Mouse (Mus musculus) brain, embryonic 14.5 days (tissue): ENCODE results near the gene Capn5. TPM values are rescaled to one million over a fixed set of nuclear protein-coding genes. Genes with fewer than 3 reads are reported as not detected.

ENCODE experiments used
- DNase-seq: peaks from one replicate; pipeline ENCODE4 v3.0.0-alpha.2; 2011; ENCODE audit warnings: low read depth
- CTCF ChIP-seq: fragments of 200-500 bp; IDR thresholded peaks from 2 replicates; pipeline ENCODE4 v1.5.1; 2012; ENCODE audit warnings: inconsistent platforms, mild to moderate bottlenecking, moderate library complexity, borderline replicate concordance; ENCODE audit not compliant: insufficient read depth, insufficient read length; ENCODE audit errors: extremely low read depth
- POLR2A ChIP-seq: fragments of 200-500 bp; IDR thresholded peaks from 2 replicates; pipeline ENCODE4 v1.6.1; 2012; ENCODE audit warnings: mild to moderate bottlenecking, inconsistent platforms, borderline replicate concordance; ENCODE audit not compliant: poor library complexity, insufficient read depth, insufficient read length, severe bottlenecking; ENCODE audit errors: extremely low read depth
- polyA plus RNA-seq: library from polyadenylated mRNA; depleted of rRNA; stranded (reverse); fragments of >200 nt; gene quantifications from 2 replicates; pipeline ENCODE4 v1.2.3, GENCODE M21; 2012

Capn5 gene
- polyA plus RNA-seq, 1 experiment: 25.7 TPM

DNA sequence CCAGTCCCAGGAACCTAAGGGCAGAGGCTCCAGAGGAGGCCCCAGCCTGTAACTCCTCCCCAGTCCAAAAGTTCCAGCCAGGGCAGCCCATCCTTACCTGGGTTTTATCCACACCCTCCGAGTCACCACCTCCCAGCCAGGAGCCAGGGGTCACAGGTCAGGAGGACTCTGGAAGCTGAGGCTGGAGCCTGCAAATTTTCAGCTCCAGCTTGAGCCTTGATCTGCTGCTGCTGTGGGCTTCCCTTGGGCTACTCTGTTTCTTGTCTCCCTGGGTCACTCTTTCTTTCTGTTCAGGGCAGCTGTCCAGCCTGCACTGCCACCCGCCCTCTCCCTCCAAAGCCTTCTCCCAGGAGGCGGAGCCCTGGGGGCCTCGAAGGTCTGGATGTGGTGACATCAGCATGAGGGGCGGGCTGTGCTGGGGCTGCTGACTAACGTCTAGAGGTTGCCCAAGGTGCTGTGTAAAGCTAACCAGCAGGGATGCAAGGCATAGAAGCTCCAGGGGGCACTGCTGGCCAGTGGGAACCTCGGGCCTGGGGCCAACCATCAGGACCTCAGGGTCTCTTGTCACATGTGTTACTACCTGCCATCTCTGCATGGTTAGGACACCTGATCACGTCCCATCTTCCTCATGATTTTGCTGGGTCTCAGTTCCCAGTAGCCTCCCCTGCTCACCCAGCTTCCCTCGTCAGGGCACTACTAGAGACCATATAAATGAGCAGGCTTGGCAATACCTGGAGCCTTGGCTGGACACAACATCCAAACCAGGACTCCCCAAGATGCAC, 58.7 kb downstream of the Capn5 start, which contains the start of gene Myo7a:
Myo7a (minus strand) TSS at position 346 of the 782 bp plus-strand sequence.
- TF ChIP-seq CTCF: no peak
- TF ChIP-seq POLR2A: no peak
- DNase-seq: peak; percentile 12

DNA sequence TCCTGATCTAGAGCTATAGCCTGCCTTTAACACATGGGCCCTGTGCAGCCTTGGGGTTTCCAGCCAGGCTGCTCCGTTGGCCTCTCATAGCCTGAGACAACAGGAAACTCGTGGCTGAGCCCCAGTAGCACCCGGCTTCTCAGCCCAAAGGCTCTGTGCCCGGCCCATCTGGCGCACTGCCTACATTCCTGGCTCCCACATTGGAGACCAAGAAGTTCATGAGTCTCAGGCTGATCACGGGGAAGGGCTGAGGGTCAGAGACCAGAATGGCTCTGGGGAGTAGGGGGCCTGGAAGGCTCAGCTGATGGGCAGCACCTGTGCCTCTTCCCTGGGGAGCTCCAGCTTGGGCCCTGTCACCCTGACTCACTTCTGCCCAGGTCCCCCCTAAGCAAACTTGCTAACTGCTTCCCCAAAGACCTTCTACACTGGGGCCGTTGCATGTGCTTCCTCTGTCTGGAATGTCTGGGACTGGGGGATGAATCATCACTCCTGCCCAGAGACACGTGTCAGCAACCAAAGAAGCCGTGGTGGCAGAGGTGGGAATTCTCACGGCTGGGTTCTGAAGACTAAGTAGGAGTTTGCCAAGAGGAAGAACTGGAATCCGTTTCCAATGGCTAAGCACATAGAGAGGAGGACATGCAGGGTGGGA, 60.9 kb downstream of the Capn5 start:
- no peak for TF ChIP-seq POLR2A
- no peak for TF ChIP-seq CTCF
- DNase-seq: peak; percentile 48

DNA sequence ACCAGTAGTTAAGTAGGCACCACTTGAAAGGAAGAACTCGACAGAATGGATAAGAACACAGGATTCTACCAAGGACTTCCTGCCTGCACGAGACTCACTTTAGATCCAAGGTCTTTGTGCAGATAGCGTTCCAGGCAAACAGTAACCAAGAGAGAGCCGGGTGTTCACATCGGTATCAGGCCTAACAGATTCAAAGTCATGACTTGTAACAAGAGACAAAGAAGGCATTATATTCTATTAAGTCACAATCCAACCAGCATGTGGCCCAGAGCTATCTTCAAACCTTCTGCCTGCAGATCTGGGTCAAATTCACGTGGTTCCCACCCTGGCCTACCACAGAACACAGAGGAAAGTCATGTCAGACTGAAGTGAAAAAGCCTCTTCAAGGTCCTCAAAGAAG, 63.4 kb downstream of the Capn5 start:
- no peak for DNase-seq
- no peak for TF ChIP-seq CTCF
- no peak for TF ChIP-seq POLR2A

DNA sequence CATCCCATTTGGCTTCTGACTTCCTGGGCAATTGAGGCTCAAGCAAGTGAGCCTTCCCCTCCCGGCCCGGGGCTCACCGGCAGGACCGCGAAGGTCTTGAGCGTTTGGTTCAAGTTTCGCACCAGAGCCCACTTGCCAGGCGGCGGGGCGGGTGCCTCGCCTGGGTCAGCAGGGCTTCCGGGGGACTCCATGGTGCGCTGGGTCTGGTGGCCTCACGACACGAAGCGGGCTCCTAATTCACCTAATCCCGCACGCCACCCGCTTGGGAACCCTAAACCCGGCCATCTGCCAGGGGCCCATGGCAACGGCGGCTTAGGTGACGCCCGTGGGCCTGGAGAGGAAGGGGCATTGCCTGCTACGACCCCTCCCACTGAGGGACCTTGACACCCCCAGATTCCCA, 66.8 kb downstream of the Capn5 start:
- peak; percentile 16 for DNase-seq
- TF ChIP-seq CTCF: no peak
- no peak for TF ChIP-seq POLR2A

DNA sequence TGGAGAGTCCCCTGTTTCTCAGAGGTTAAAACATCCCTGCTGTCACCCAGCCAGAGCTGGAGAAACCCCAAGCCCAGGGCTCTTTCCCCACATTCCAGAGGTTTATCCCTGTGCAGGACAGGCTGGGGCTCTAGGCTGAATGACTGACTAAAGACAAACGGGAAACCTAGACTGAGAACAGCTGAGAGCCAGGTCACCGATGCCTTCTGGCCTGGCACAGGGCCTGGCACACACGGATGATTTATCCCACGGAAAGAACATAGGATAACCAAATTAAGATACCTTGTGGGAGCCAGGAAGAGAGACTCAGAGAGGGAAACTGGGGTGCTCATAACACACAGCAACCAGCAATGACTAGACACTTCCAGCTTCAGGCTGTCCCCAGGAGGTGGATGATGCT, 68.3 kb downstream of the Capn5 start:
- no peak for TF ChIP-seq POLR2A
- TF ChIP-seq CTCF: no peak
- no peak for DNase-seq

DNA sequence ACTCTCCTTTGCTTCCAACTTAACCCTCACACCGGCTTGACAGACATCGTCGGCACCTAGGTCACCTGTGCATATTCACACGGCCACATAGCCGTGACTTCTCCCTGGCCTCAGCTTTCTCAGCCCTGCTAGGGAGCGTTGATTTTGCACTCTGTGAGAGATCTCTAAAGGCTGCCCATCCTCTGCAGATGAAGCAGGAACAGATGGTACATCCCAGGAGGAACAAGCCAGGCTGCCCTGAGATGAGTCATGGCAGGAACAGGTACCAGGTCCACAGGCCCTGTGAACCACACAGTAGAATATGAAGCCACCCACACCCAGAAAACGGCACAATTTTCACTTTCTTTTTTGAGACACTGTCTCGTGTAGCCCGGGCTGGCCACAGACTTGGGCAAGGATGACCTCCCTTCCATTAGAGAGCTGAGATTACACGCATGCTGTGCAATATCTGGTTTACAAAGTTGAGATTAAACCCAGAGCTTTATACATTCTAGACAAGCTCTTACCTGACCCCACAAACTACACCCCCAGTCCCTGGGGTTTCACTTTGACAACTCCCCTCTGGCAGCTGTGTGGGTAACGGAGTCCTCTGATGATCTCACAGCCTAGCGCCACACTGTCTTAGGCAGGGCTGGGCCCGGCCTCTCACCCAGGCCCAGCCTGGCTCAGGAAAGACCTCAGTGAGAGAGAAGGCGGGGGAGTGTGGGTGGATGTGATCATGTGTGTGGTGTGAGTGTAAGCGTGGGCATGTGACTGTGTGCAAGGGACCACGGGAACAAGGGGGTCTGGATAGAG, 69.2 kb downstream of the Capn5 start:
- no peak for DNase-seq
- TF ChIP-seq POLR2A: no peak
- no peak for TF ChIP-seq CTCF

DNA sequence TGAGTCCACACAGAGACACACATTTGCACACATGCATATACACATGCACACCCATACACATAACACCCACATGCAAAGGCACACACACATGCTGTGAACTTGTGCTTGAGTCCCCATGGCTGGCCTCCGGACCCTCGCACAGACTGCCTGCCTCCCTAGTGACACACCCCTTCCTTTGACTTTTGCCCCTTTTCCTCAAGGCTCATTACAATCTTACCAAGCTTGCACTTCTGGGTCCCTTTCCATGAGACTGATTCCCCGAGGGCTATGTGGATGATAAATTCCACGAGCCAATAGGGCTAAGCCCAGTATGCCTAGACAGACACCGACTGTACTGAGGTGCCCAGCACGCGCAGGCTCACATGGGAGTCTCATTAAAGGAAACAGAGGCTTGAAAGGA, 71.8 kb downstream of the Capn5 start:
- DNase-seq: no peak
- TF ChIP-seq CTCF: no peak
- TF ChIP-seq POLR2A: no peak

DNA sequence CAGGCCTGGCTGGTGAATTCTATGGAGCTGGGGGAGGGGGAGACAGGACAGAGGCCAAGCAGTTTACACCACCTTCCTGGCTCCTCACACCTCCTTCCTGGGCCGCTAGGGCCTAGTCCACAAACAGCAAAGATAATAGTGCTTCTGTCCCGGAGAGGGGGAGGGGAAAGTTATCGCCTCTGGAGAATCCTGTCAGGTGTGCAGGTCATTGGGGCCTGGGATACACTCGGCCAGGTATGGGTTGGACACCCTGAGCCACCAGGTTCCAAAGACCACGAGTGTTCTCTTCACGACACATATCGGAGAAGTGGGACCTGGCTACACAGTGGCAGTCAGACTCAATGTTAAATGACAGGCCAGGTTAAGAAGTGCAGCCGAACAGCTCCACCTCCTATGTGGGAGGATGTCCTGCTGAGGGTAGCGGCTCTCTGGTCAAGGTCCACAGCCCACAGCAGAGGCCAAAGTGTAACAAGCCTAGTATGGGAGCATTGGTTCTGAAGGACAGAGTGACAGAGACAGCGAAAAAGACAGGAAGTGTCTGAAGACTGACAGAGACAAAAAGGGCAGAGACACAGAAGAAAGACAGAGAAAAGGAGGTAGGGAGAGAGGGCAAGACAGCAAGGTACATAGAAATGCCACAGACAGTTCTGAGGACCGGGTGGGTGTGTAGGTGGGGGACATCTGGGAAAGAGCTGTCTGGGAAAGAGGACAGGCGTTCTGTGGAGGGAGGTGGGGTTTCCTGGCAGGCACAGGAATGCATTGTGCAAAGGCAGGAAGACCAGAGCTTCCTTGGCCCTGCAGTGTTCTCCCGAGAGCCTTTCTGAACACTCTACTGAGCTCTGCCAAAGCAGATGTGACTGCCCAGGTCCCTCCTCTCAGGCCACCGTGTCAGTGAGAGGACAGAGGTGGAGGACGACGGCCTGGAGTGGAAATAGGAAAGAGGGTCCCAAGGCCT, 73.3 kb downstream of the Capn5 start:
- no peak for DNase-seq
- no peak for TF ChIP-seq POLR2A

DNA sequence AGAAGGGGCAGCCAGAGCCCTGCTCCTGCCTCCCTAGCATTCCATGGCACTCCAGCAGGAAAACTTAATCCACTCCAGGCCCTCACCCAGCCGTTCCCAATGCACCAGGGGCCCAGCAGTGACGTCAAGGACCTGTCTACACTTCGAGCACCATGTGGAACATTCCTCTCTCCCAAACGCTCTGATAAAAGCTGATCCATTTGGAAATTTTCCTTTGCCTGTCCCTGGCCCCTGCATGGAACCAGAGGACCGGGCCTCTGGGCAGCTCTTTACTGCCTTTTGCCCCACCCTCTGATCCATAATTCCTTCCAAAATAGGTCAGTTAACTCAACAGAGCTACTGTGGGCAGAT, 74.2 kb downstream of the Capn5 start:
- no peak for DNase-seq
- no peak for TF ChIP-seq CTCF
- TF ChIP-seq POLR2A: no peak

DNA sequence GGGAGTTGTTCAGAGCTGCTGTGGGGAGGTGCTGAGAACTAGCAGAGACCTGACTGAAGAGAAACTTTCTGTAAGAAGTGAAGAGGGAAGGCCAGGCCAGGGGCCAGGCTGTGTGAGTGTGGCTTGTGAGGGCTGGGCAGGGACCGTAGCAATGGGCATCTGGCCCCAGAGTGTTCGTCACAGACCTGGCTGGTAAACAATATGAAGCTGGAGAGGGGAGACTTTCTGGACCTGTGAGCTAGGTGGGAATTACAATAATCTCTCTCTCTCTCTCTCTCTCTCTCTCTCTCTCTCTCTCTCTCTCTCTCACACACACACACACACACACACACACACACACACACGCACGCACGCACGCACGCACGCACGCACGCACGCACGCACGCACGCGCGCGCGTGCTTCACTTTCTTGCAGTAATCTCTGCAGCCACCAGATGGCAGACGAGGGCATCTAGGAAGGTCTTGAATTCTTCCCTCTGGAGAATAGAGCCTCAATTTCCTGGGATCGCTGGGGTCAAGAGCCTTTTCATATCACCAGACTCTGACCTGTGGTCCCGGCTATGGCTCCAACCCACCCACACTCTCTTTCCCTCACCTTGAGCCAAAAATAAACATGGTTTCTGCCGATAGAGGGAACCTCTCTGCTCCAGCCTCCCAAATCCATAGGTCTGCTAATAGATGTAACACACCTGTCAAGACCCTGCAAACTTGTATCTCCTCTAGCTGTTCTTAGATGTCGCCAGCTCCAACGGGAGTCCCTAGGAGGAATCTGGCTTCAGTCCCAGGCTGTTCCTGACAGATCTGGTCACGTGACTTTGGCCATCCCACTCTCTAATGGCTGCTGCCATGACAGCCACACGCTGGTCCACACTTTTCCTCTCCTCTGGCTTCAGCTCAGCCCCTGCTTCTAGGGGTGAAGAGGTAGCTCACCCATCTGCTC, 74.8 kb downstream of the Capn5 start:
- TF ChIP-seq POLR2A (no peak), CTCF (peak; percentile 66)
- peak; percentile 93 for DNase-seq
